Mouse (Mus musculus): ENCODE data around the gene Cpsf4l.
A peak's percentile ranks its signal among the peaks of the same experiment; 100 is the strongest.

Cpsf4l gene

DNA sequence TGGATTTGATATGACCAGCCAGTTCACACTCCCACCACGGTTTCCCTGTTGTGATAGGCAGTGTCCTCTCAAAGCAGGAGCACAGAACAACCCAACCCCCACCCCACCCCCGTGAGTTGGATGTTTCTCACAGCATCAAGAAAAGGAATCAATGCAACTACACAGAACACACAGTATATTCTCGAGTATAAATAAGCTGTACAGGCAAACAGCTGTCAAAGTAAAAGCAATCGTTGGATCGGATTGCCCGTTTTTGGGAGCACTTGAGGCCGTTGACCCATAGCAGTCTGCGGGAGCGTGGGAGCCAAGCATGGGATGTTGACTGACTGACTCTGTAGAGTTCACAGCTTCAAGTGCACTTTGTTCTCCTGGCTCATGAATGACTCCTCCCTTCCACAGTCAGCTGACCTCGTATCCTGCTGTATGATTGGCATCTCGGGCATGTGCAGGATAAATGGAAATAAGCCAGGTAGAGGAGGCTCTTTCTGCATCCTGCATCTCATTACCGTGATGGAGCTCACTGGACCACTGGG lies 11.7 kb downstream of the Cpsf4l start:
- DNase-seq, result peak; percentile 81 to 89

DNA sequence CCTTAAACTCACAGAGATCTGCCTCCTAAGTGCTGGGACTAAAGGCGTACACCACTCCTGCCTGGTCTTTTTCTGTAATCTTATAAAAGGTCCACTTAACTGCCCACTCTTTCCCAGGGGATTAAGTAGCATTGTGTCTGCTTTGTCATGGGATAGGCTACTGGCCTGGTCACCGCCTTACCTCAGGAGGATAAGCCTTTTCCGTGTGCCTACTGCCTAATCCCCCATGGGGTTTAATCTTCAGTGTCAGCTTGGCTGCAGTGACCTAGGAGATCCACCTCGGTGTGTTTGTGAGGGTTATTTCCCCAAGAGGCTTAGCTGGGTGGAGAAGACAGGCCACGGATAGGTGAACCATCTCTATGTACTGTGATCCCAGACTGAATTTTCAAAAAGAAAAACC lies 12.2 kb downstream of the Cpsf4l start:
- no peak for DNase-seq

DNA sequence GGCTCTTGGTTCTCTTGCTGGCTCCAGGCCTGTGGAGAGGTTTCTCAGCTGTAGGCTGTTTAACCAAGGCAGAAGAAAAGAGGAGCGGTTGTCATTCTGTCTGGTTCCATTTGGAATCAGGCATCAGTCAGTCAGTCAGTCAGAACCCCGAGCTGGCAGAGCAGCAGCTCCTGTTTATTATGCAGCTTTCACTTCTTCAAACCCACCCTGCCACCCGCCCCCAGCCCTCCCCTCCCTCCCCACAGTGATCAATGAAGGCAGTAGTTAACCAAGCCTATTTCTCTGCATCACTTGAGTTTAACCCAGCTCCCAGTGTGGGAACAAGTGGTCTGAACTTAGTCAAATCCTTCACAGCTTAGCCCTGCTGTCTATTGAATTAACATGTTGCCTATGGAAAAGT lies 18.0 kb downstream of the Cpsf4l start:
- DNase-seq, result no peak

DNA sequence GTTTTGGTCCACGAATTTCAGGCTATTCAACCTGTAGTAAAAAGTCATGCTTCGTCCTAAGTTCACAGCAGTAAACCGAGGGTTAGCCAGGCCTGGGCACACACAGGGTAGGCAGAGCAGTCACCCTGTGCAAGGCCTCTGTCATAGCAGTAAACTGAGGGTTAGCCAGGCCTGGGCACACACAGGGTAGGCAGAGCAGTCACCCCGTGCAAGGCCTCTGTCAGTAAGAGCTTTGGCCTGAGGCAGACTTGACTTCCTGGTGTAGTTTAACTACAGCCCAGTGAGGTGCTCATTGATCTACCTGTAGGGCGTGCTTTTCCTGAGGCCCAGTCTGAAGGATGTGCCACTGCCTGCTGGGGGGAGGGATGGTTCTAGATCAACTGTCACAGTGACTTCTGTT lies 18.5 kb downstream of the Cpsf4l start:
- peak; percentile 49 to 56 for DNase-seq

DNA sequence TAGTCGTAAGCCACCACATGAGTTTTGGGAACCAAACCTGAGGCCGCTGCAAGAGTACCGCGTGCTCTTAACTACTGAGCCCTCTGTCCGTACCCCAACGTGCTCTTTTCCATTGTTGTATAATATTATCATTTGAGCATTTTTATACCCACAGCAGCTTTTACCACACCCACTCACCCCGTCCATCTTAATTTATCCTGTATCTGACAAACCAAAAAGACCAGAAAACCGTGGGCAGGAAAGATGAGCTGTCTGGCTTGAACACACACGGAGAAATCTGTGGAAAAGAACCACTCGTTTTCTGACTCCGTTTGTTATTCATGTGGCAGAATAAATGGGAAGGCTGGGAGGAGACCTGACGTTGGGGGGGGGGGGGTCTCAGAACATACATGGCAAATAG lies 19.3 kb downstream of the Cpsf4l start:
- DNase-seq, result no peak

DNA sequence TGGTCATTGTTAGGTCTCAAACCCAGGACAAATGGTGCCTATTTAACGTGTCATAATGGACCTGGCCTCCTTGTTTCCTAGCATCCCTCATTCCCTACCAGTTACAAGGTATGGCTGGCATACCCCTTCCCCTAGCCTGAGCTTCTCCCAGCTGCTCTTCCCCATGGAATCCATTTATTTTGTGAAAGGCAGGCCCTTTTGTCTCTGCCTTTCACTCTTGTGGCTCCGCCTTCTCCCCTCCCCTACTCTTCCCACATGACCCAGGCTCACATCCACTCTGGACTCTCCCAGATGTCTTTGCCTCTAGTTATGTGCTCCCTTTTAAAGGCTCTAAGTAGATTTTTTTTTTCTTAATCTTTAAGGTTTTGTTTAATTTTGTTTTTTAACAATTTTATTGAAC lies 22.8 kb downstream of the Cpsf4l start:
- peak; percentile 38 to 59 for DNase-seq

DNA sequence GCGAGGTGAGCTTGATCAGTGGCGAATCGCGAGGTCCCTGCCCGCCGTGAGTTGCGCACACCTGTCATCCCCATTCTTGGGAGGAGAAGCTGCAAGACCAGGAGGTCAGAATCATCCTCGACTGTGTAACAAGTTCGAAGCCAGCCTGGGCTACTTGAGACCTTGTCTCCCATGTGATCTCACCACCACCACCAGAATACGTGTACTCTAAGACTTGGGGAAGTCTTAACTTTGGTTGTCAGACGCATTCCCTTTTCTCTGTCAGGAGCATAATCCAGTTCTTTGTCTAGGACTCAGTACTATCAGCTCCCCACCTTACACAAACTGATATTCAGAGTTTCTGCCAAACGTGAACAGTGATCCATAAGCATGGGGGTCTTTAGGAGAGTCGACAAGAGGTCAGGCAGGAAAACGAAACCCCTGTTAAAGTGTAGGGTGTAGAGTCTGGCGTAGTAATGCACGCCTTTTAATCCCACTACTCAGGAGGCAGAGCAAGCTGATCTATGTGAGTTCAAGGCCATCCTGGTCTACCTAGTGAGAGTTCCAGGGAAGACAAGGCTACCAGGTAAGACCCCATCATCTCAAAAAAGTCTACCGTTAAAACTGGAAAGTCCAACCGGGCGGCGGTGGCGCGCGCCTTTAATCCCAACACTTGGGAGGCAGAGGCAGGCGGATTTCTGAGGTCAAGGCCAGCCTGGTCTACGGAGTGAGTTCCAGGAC lies 24.9 kb downstream of the Cpsf4l start:
- DNase-seq, result no peak

DNA sequence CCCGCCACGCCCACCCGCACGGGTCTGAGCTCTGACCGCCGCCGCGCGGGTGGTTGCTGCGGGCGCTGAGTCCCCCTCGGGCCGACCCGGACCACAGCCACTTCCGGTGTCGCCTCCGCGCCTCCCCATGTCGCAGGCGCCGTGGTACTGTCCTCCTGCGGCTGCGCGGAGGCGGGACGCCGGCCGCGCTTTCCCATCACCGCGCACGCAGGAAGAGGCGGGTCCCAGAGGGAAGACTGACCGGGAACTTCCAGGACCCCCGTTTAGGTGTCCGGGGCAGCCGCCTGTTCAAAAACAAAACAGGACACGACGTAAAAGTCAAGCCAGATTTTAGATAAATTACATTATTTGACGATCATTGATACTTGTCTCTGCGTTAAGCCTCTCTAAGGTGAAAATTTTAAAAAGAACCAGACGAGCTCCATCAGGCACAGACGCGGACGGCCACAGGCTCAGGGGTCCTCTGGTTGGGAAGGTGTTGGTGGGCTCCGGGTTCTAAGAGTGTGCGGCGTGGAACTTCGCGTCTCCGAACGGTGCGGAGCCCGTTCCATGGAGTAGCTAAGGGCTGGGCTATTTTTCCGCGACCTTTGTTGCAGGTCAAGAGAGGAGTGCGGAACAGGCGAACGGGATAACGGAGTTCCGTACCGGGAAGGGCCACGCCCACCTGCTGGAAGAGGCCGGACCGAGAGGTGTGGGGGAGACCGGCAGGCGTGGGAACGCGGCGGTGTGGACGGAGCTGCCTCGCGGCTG lies 25.7 kb downstream of the Cpsf4l start, which contains the start of the genes Fam104a and D11Wsu47e:
Gene Fam104a, minus strand, starts transcription at position 199 of the 750 bp plus-strand sequence.
Gene D11Wsu47e, plus strand, starts transcription at position 456 of the 750 bp plus-strand sequence.
- peak; percentile 96 to 97 for DNase-seq

DNA sequence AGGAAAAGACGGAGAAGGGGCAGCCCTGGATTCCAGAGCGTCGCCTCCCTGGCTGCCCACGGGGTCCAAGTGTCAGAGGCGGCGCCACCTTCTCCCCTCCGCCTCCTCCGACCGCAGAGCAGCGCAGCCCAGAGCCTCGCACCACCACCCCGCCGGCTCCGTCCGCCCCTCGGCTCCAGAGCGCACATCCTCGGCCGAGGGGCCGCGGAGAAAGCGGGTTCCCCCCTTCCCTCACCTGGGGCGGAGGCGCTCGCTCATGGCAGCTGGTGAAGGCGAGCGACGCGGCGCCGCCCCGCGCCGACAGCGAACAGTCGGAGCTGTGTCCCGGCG lies 26.2 kb downstream of the Cpsf4l start:
- DNase-seq, result no peak

DNA sequence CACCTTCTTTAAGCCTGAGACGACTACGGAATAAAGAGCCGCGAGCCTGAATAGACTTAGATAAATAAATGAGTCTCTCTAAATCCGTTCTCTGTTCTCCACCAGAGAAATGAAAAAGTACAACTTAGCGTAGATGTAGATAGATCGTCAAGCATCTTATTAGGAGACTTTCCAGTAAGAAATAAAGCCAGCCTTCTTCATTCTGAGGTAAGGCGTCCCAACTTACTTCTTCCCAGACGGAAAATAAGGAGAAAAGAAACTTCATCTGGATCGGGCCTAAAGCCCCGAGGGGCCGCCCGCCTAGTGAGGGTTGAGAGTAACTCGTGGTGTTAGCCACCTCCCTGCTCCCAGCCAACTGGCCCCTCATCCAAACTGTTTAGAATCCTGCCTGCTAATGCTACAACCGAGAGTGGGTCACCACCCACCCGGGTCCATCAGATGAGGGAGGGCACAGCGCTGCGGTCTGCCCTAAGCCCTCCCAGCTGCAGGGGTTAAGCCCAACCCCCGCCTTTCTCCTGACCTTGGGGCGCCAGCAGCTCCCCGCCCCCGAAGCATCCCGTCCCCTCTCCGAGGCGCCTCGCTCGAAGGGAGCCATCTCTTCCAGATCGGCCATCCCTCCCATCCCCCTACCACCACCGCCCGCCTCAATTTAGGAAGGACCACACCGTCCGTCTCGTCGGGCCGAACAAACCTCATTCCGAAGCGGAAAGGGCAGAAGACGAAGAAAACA lies 26.8 kb downstream of the Cpsf4l start:
- DNase-seq, result peak; percentile 58 to 67

DNA sequence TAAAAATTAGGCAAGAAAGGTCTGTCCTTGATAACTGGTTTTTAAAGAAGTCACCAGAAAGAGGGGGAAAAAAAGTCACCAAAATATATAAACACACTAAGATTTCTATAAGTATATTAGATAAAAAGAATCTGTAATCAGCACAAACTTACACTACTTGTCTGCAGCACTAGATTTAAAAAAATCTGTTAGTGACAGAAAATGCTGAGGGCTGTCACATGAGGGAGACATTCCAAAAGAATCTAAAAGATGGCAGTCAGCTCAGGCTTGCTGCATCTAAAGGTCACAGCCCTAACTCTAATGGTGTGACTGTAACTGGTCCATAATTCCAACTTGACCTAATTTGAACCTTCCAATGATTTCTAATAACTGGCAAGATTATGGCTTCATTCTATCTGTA lies 27.8 kb downstream of the Cpsf4l start:
- DNase-seq, result no peak

DNA sequence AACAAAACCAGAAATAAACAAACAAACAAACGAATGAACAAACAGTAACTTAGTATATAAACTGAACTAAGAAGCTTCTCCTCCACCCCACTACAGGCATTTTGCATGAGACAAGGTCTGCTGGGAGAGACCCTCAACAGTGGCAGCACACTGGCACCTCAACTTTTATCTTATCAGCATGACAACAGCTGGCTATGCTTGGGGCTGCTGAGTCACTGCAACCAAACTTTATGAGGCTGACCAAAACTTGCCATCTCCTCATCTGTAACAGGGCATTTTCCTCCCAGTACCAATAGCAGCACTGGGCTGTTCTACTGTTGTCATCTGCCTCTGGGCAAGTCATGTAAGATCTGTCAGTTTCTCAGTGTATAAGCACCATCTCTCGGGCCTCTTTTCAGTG lies 28.9 kb downstream of the Cpsf4l start:
- no peak for DNase-seq

DNA sequence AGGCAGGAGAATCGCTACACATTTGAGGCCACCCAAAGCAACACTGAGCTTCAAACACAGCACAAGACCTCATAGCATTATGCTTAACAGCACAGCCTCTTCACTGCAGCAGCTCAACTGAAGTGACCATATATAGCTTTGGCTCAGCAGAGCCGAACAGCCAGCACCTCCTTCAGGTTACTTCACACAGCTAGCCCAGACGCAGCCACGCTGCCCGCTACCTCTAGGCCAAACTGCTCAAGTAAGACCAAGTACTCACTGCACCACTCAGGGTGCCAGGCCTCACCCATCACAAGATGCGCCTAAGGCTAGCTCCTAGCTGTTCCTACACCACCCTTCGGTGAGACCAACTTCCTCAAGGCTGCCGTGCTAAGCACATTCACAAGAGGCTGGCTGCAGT lies 31.4 kb downstream of the Cpsf4l start:
- peak; percentile 39 to 81 for DNase-seq

DNA sequence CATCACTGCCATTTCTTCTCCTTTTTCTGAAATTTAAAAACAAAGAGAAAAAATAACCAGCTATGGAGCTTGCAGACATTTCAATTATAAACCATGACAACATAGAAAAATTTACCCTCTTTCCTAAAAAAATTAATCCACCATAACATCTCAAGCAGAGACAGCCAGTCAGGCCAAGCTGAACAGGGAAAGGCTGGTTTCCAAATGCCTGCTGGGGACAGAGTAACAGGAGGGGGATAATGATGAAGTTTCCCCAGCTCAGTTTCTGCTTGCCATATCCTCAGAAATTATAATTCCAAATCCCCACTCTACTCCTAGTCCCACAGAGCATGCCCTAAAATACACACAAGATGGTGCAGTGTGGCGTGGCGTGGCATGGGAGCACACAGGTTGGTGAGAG lies 32.4 kb downstream of the Cpsf4l start:
- DNase-seq, result no peak

DNA sequence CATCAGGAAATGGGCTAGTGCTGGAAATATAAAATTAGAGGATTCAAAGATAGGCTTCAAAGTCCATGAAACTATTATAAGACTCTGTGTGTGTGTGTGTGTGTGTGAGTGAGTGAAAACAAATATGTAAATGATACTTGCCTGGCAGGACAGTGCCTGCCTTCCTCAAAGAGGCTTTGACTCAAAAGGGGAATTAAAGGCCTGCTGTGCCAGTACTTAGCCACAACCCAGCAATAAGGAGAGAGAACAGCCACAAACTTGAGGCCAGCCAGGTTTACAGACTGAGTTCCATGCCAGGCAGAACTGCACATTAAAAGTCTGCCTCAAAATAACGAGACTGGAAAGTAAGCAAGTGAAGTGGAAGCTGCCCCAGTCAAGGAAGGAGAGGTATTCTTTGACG lies 33.0 kb downstream of the Cpsf4l start:
- no peak for DNase-seq

DNA sequence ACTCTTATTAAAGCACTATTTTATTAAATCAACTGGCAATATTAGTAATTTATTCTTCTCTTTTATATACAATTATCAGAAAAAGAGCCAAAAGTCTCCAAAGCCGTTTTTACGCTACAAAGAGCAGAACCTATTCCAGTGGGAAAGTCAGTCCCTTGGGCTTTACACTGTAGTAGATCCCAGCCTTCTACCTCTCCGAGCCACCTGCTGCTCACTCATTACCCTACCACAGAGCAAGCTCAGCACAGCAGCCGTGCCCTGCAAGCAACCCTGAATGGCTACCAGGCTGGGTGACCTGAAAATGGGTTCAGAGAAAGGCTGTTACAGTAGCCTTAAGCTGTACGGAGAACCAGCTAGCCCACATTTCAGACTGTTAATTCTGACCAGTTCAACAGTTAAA lies 35.2 kb downstream of the Cpsf4l start:
- DNase-seq, result no peak

DNA sequence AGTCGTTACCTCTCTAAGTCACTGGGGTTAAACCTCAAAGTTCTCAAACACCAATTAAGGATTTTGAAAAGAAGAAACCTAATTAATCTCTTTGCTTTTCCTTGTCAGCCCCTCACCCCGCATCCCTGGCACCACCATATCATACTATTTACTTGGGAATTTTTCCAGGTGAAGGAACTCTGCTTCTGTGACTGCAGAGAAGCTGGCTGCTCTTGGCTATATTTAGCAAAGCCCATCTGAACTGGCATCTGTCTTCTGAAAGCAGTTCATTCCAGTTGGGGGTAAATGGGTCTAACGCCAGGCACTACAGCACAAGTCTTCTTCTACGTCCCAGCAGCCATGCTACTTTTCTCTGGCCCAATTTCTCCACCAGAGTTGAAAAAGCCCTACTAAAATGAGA lies 36.2 kb downstream of the Cpsf4l start:
- DNase-seq, result peak in 1 of 2 experiments; percentile 17

DNA sequence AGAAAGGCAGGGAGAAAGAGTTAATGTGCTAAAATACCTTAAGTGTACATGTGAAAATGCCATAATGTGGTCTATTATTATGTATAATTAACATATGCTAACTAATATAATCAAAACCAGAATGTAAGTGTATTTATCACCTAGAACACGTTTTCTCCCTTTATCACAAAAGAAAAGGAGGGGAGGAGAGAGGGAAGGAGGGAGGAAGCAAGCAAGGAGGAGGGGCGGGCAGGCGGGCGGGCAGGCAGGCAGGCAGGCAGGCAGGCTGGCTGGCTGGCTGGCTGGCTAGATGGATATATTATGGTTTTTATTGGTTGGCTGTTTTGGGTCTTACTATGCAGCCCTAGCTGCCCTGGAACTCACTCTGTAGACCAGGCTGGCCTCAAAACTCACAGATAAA lies 40.1 kb downstream of the Cpsf4l start:
- no peak for DNase-seq

DNA sequence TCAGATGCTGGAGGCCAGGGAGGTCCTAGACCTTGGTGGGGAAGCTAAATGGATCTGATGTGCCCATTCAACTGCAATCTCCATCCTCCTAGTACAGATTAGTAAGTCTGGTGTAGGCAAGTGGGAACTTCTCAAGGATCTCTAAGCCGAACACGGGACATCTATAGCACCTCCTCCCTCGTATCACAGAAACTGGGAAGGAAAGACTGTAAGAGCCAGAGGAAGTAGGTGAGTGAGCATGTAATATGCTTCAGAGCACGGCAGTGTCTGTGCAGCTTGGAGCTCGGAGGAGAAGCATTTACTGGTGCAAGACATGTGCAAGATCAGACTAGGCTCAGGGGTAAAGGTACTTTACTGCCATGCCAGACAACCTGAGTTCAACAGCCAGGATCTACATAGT lies 41.0 kb downstream of the Cpsf4l start:
- no peak for DNase-seq

DNA sequence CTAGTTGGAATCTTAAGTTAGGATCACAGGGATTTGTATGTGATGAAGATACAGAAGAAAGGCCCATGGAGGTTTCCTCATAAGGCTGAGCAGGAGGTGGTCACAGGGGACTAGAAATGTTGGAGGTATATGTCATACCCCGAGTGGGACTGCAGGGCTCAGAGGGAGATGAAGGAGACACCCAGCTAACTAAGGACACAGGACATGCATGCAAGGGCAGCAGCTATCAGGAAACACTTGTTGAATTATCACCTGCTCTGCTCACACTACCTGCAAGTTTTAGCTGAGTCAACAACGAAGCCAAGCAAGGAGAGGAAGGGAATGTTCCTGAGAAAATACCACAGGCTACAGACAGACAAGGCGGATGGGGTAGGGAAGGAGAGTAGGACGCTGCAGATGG lies 42.1 kb downstream of the Cpsf4l start:
- no peak for DNase-seq

DNA sequence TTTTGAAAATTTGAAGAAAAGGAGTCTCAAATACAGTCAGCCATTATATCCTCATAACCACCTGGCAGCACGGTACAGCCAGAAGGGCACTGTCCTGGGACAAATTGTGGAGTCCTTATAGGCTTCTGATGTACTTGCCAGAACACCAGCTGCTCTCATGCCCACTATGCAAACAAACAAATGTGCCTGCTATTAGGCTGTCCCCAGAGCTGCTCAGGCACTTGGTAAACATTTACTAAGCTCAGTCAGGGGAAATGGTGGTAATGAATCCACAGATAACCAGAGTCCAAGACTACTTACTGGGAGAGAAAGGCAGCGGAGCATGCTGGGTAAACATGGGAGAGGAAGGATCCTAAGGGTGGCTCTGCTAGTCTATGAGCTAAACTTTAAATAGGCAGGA lies 42.7 kb downstream of the Cpsf4l start:
- DNase-seq, result peak; percentile 62 to 78

DNA sequence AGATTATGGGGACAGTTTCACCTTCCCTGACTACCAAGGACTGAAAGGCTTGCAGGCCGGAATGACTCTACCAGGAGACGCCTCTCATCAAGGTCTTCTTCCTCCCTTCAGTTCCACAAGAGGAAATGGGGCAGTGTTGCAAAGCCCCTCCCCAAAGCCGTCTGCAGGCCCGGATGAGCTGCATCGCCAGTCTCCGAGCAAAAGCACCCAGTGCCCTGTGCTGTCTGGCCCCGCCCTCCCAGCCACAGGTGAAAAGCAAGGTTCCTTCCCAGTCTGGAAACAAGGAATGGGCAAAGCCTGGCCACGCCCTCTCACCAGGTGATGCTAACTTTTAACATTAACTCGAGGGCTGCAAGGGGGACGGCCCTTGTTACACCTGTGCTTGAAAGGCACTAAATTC lies 43.2 kb downstream of the Cpsf4l start:
- peak; percentile 74 to 80 for DNase-seq

DNA sequence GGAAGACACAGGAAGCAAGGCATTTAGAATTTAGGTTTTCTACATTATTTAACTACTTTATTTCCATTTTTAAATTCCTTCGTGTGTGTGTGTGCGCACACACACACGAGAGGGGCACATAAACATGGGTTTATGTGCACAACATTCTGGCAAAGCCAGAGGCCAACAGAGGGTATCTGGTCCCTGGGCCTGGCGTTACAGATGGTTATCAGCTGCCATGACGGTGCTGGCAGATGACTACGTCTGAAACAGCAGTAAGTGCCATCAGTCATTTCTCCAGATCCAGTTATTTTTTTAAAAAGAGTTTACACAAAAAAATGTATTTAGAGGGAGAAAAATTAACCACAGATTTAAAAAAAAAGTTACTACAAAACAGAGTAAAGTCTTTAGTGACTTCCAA lies 43.6 kb downstream of the Cpsf4l start:
- DNase-seq, result no peak

DNA sequence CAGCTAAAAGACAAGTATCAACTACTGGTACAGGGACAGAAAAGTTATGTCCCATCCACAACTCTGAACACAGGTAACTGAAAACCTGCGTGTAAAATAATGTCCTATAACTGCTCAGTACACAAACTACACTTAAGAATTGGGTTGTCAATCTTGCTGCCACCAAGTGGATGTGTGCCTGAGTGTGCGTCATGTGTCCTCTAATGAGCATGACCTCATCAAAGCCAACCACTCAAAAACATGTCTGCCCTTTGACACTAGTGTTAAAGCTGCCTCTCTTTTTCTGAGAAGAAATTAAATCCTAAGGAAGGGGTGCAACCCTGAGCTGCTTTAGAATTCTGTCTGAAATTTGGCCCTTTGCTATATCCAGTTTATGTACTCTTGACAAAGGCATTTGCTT lies 45.5 kb downstream of the Cpsf4l start:
- no peak for DNase-seq

All from kidney, postnatal 36 days (tissue).